Mouse (Mus musculus): ENCODE data around the gene Jph2.

- TF ChIP-seq GATA1 (IDR thresholded peaks at IDR 0.05; ENCODE audit: borderline replicate concordance, low read length), result no peak
- TF ChIP-seq FLI1 (IDR thresholded peaks at IDR 0.05; ENCODE audit: low read length), result no peak
Measured at GRCm38 (mm10) chr2:163447375-163447774, 49.6 kb upstream of the Jph2 start.

Measured in megakaryocyte, embryonic 14.5 days (primary cell).